Mouse (Mus musculus) stomach, postnatal 0 days (tissue): ENCODE results near the gene Hpse2. TPM values are rescaled to one million over a fixed set of nuclear protein-coding genes. Genes with fewer than 3 reads are reported as not detected.
A peak's percentile ranks its signal among the peaks of the same experiment; 100 is the strongest.
"Not testable (repeated sequence)": the region's sequence is repeated elsewhere in the genome, so short reads cannot be mapped to it uniquely, and the experiment has no call there.

ENCODE experiments used
- ATAC-seq: fragments of 200-750 bp; cut with Nextera tagmentation; 2 replicates; pipeline ENCODE4 v1.8.0; 2017; ENCODE audit not compliant: low FRiP score, low TSS enrichment
- DNase-seq: peaks from one replicate; pipeline ENCODE4 v3.0.0-alpha.2; 2016; ENCODE audit warnings: low spot score
- H3K27ac ChIP-seq: fragments of 300-500 bp; sonication (generic); replicated peaks from 2 replicates; pipeline ENCODE4 v1.5.1; 2014; ENCODE audit warnings: mild to moderate bottlenecking, control low read depth
- H3K27me3 ChIP-seq: fragments of 300-500 bp; sonication (generic); 2 replicates; pipeline ENCODE4 v1.6.1; 2014; ENCODE audit warnings: low read length; ENCODE audit not compliant: control insufficient read depth, insufficient read depth
- H3K36me3 ChIP-seq: fragments of 300-500 bp; sonication (generic); 2 replicates; pipeline ENCODE4 v1.6.1; 2014; ENCODE audit warnings: low read length, mixed read lengths; ENCODE audit not compliant: control insufficient read depth, insufficient read depth
- H3K4me1 ChIP-seq: fragments of 300-500 bp; sonication (generic); replicated peaks from 2 replicates; pipeline ENCODE4 v1.6.1; 2014; ENCODE audit warnings: antibody characterized with exemption; ENCODE audit not compliant: control insufficient read depth, insufficient read depth
- H3K4me2 ChIP-seq: fragments of 300-500 bp; sonication (generic); replicated peaks from 2 replicates; pipeline ENCODE4 v1.6.1; 2014; ENCODE audit warnings: low read depth, mild to moderate bottlenecking, control low read depth, moderate library complexity
- H3K4me3 ChIP-seq: fragments of 300-500 bp; sonication (generic); 2 replicates; pipeline ENCODE4 v1.5.1; 2014; ENCODE audit warnings: low read depth, low read length, control low read depth
- H3K9ac ChIP-seq: fragments of 300-500 bp; sonication (generic); 2 replicates; pipeline ENCODE4 v1.6.1; 2014; ENCODE audit warnings: mild to moderate bottlenecking, low read length, control low read depth, mixed read lengths
- H3K9me3 ChIP-seq: fragments of 300-500 bp; sonication (generic); 2 replicates; pipeline ENCODE4 v1.6.1; 2016; ENCODE audit warnings: low read length; ENCODE audit not compliant: control insufficient read depth
- CTCF ChIP-seq: IDR thresholded peaks from 2 replicates; pipeline ENCODE4 v1.5.1; 2016; ENCODE audit warnings: antibody characterized with exemption, low read depth, mild to moderate bottlenecking, moderate library complexity
- EP300 ChIP-seq: optimal IDR thresholded peaks from 2 replicates; pipeline ENCODE3; 2016; ENCODE audit warnings: antibody characterized with exemption
- WGBS: fragments of 180-500 bp; shearing (Covaris S2); extraction: QIAGEN DNeasy Blood & Tissue Kit; methylation state at CpG from one replicate; pipeline ENCODE4 v1.1.7; 2014; 5-methylcytosine and 5-hydroxymethylcytosine counted together
- polyA plus RNA-seq: library from polyadenylated mRNA; unstranded; fragments of >200 nt; fragmentation: Nextera tagmentation; extraction: Ambion mirVana; gene quantifications from 2 replicates; pipeline ENCODE4 v1.2.1, GENCODE M21; 2015

The Hpse2 gene
- polyA plus RNA-seq, 1 experiment from 2014 or later: 1.3 TPM

- peak; percentile 89 for ATAC-seq
- no peak for TF ChIP-seq EP300
- TF ChIP-seq CTCF: peak; percentile 95
- Histone ChIP-seq H3K4me1 (peaks cover 4% of the 10 kb centered on the region), H3K9me3 (no peaks in the 10 kb centered on the region), H3K9ac (peak overlapping the region; percentile 47; the same call in 1 of the 2 replicates), H3K27ac (no peak overlapping the region), H3K27me3 (no peaks in the 10 kb centered on the region), H3K4me2 (peak overlapping the region; percentile 74), H3K4me3 (peak overlapping the region; percentile 34), H3K36me3 (no peaks in the 10 kb centered on the region)
- DNase-seq: peak; percentile 90
- WGBS: 5% methylated on average over 31 of the region's 31 CpGs
These were observed 593.1 kb downstream of the Hpse2 start for GRCm38 (mm10) chr19:42794914-42795613.

GRCm38 (mm10) chr19:42788311-42788710 lies 599.8 kb downstream of the Hpse2 start:
- H3K27ac ChIP-seq: no peak overlapping the region
- H3K36me3 ChIP-seq: no peaks in the 10 kb centered on the region
- no peak for DNase-seq
- no peak overlapping the region for H3K9ac ChIP-seq
- no peaks in the 10 kb centered on the region for H3K9me3 ChIP-seq
- no peaks in the 10 kb centered on the region for H3K27me3 ChIP-seq
- peak; percentile 60; the same call in 1 of the 2 replicates for ATAC-seq
- H3K4me3 ChIP-seq: no peak overlapping the region
- H3K4me1 ChIP-seq: no peaks in the 10 kb centered on the region
- no peak for TF ChIP-seq EP300
- no peak for TF ChIP-seq CTCF
- H3K4me2 ChIP-seq: no peak overlapping the region
- WGBS: 18% methylated on average over 5 of the region's 5 CpGs

- no peak for DNase-seq
- 48% methylated on average over 8 of the region's 8 CpGs for WGBS
- no peak for TF ChIP-seq EP300
- no peak for TF ChIP-seq CTCF
- Histone ChIP-seq H3K4me1 (no peaks in the 10 kb centered on the region), H3K4me3 (no peak overlapping the region), H3K27me3 (no peaks in the 10 kb centered on the region), H3K36me3 (no peaks in the 10 kb centered on the region), H3K9ac (no peak overlapping the region), H3K9me3 (no peaks in the 10 kb centered on the region), H3K27ac (no peak overlapping the region), H3K4me2 (no peak overlapping the region)
- no peak for ATAC-seq
These were observed 602.5 kb downstream of the Hpse2 start for GRCm38 (mm10) chr19:42785562-42786220.

- TF ChIP-seq CTCF (peak; percentile 55), EP300 (no peak)
- 52% methylated on average over 2 of the region's 2 CpGs for WGBS
- H3K4me3 ChIP-seq: no peak overlapping the region
These were observed 603.0 kb downstream of the Hpse2 start for GRCm38 (mm10) chr19:42785129-42785528.

GRCm38 (mm10) chr19:42780156-42780538 lies 608.0 kb downstream of the Hpse2 start:
- H3K9me3 ChIP-seq, H3K27me3 ChIP-seq, ATAC-seq, H3K36me3 ChIP-seq, DNase-seq, H3K4me1 ChIP-seq: not testable (repeated sequence)
- TF ChIP-seq CTCF: peak; percentile 25; the same call in 1 of the 2 replicates
- Histone ChIP-seq H3K9ac (peak overlapping the region; percentile 76), H3K4me3 (peak overlapping the region; percentile 67), H3K4me2 (peak overlapping the region; percentile 67), H3K27ac (peak overlapping the region; percentile 82)
- WGBS: 53% methylated on average over 7 of the region's 7 CpGs

More at GRCm38 (mm10) chr19:42785129-42785528, 603.0 kb downstream of the Hpse2 start:
- no peaks in the 10 kb centered on the region for H3K36me3 ChIP-seq
- H3K4me2 ChIP-seq: no peak overlapping the region
- ATAC-seq (no peak), DNase-seq (no peak)
- no peaks in the 10 kb centered on the region for H3K9me3 ChIP-seq
- no peaks in the 10 kb centered on the region for H3K27me3 ChIP-seq
- no peaks in the 10 kb centered on the region for H3K4me1 ChIP-seq
- H3K27ac ChIP-seq: no peak overlapping the region
- no peak overlapping the region for H3K9ac ChIP-seq
